Mouse (Mus musculus): Measurements from ENCODE around the gene Bicd2. TPM values are rescaled to one million over a fixed set of nuclear protein-coding genes. Genes with fewer than 3 reads are reported as not detected.

Bicd2 gene
- polyA plus RNA-seq, 1 experiment: 19.4 TPM

GRCm38 (mm10) chr13:49306771-49307310 is 34.5 kb upstream of the Bicd2 start:
- H3K27me3 ChIP-seq (ENCODE audit: control insufficient read depth, insufficient read depth, low read length): no peaks in the 10 kb centered on the region
- peak overlapping the region; percentile 95 for H3K27ac ChIP-seq (ENCODE audit: insufficient read depth, low read length)
- H3K4me3 ChIP-seq (ENCODE audit: extremely low read depth, insufficient read depth, insufficient read length): peak overlapping the region; percentile 76
- WGBS: 10% methylated on average over 7 of the region's 7 CpGs
- no peak for DNase-seq (ENCODE audit: low read depth in 1 of 2, low spot score in 2 of 2)
- H3K36me3 ChIP-seq (ENCODE audit: control insufficient read depth, insufficient read depth, low read length): no peaks in the 10 kb centered on the region
- peaks cover 13% of the 10 kb centered on the region; the same call in 1 of the 2 replicates for H3K4me1 ChIP-seq (ENCODE audit: control insufficient read depth, insufficient read depth, insufficient read length)
- TF ChIP-seq POLR2A (IDR thresholded peaks at IDR 0.05; ENCODE audit: low read depth, low read length): no peak
- TF ChIP-seq CTCF (IDR thresholded peaks at IDR 0.05; ENCODE audit: extremely low read depth, insufficient read depth, insufficient read length, insufficient replicate concordance): no peak

GRCm38 (mm10) chr13:49307311-49307969 is 33.9 kb upstream of the Bicd2 start:
- no peaks in the 10 kb centered on the region for H3K27me3 ChIP-seq (ENCODE audit: control insufficient read depth, insufficient read depth, low read length)
- peak overlapping the region; percentile 76 for H3K4me3 ChIP-seq (ENCODE audit: extremely low read depth, insufficient read depth, insufficient read length)
- H3K36me3 ChIP-seq (ENCODE audit: control insufficient read depth, insufficient read depth, low read length): no peaks in the 10 kb centered on the region
- WGBS: 1% methylated on average over 10 of the region's 10 CpGs
- DNase-seq (ENCODE audit: low read depth in 1 of 2, low spot score in 2 of 2): peak; percentile 51 to 81
- H3K27ac ChIP-seq (ENCODE audit: insufficient read depth, low read length): peak overlapping the region; percentile 95
- H3K4me1 ChIP-seq (ENCODE audit: control insufficient read depth, insufficient read depth, insufficient read length): peaks cover 13% of the 10 kb centered on the region; the same call in 1 of the 2 replicates
- TF ChIP-seq POLR2A (IDR thresholded peaks at IDR 0.05; ENCODE audit: low read depth, low read length) (no peak), CTCF (IDR thresholded peaks at IDR 0.05; ENCODE audit: extremely low read depth, insufficient read depth, insufficient read length, insufficient replicate concordance) (no peak)

DNA sequence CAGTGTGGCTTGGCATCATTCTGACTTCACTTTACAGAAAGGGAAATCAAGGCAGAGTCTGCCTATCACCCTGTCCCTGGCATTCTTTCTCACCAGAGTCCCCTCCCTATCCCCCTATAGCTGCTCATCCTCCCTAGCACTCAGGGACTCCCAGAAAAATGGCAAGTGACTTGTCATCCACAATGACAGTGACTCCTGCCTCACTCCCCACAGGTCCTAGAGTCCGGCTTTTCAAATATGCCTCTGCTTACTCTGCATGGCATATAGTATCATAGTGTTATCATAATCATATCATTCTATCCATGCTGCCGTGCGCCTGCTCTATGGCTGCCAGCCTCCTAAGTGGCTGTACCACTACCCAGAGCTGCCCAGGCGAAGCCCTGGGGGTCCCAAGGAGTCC is 33.2 kb upstream of the Bicd2 start:
- H3K4me3 ChIP-seq (ENCODE audit: extremely low read depth, insufficient read depth, insufficient read length): peak overlapping the region; percentile 76

DNA sequence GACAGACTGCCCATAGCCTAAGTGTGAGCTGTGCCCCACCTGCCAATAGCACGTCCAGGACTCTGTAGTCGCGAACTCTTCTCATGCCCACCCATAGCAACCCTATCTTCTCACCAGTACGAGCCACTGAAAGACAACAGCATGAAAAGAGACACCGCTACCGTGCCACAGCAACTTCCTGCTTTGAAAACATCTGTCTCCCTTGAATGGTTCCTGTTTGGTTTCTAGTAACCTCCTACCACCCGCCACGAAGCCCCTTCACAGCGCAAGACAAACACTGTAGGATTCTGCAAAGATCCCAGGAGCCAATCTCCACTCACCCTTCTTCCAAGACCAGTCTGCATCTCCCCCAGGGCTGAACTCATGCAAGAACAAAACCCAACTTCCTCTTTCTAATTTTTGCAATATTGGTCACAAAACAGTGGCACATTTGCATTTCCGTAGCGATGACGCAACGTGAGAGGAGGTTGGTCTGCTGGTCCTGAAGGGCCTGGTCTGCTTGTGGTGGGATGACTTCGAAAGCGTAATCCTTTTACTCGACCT is 32.5 kb upstream of the Bicd2 start:
- Histone ChIP-seq H3K27me3 (ENCODE audit: control insufficient read depth, insufficient read depth, low read length) (no peaks in the 10 kb centered on the region), H3K36me3 (ENCODE audit: control insufficient read depth, insufficient read depth, low read length) (no peaks in the 10 kb centered on the region), H3K27ac (ENCODE audit: insufficient read depth, low read length) (peak overlapping the region; percentile 95), H3K4me3 (ENCODE audit: extremely low read depth, insufficient read depth, insufficient read length) (peak overlapping the region; percentile 76), H3K4me1 (ENCODE audit: control insufficient read depth, insufficient read depth, insufficient read length) (peaks cover 13% of the 10 kb centered on the region; the same call in 1 of the 2 replicates)
- DNase-seq (ENCODE audit: low read depth in 1 of 2, low spot score in 2 of 2): peak; percentile 81 to 86
- TF ChIP-seq CTCF (IDR thresholded peaks at IDR 0.05; ENCODE audit: extremely low read depth, insufficient read depth, insufficient read length, insufficient replicate concordance): no peak
- TF ChIP-seq POLR2A (IDR thresholded peaks at IDR 0.05; ENCODE audit: low read depth, low read length): no peak; the same call in 1 of the 2 replicates
- 8% methylated on average over 16 of the region's 16 CpGs for WGBS

More for the DNA sequence above, 33.2 kb upstream of the Bicd2 start:
- H3K4me1 ChIP-seq (ENCODE audit: control insufficient read depth, insufficient read depth, insufficient read length): peaks cover 13% of the 10 kb centered on the region; the same call in 1 of the 2 replicates
- TF ChIP-seq POLR2A (IDR thresholded peaks at IDR 0.05; ENCODE audit: low read depth, low read length) (no peak), CTCF (IDR thresholded peaks at IDR 0.05; ENCODE audit: extremely low read depth, insufficient read depth, insufficient read length, insufficient replicate concordance) (no peak)
- WGBS: 35% methylated on average over 4 of the region's 4 CpGs
- no peaks in the 10 kb centered on the region for H3K36me3 ChIP-seq (ENCODE audit: control insufficient read depth, insufficient read depth, low read length)
- no peaks in the 10 kb centered on the region for H3K27me3 ChIP-seq (ENCODE audit: control insufficient read depth, insufficient read depth, low read length)
- H3K27ac ChIP-seq (ENCODE audit: insufficient read depth, low read length): peak overlapping the region; percentile 95
- no peak for DNase-seq (ENCODE audit: low read depth in 1 of 2, low spot score in 2 of 2)

DNA sequence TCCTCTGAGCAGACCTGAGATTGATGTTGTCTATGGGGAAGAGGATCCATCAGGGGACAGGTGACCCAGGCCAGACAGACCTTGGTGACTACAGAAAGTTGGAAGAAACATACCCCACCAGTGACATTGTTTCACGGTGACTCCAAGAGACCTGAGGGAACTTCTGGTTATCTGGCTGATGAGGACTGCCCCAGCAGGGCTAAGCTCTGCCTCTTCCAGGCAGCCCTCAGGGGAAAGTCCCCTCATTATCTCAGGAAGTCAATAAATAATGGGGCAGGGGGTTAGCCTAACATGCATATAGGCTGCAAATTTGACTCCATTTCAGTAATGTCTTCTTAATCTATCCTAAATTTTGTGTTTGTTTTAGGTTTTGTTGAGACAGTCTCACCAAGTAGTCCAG is 31.9 kb upstream of the Bicd2 start:
- TF ChIP-seq POLR2A (IDR thresholded peaks at IDR 0.05; ENCODE audit: low read depth, low read length) (no peak), CTCF (IDR thresholded peaks at IDR 0.05; ENCODE audit: extremely low read depth, insufficient read depth, insufficient read length, insufficient replicate concordance) (no peak)
- Histone ChIP-seq H3K4me3 (ENCODE audit: extremely low read depth, insufficient read depth, insufficient read length) (peak overlapping the region; percentile 76; the same call in 1 of the 2 replicates), H3K4me1 (ENCODE audit: control insufficient read depth, insufficient read depth, insufficient read length) (peaks cover 13% of the 10 kb centered on the region; the same call in 1 of the 2 replicates), H3K36me3 (ENCODE audit: control insufficient read depth, insufficient read depth, low read length) (no peaks in the 10 kb centered on the region), H3K27ac (ENCODE audit: insufficient read depth, low read length) (peak overlapping the region; percentile 95), H3K27me3 (ENCODE audit: control insufficient read depth, insufficient read depth, low read length) (no peaks in the 10 kb centered on the region)
- WGBS: 25% methylated on average over 1 of the region's 1 CpGs
- no peak for DNase-seq (ENCODE audit: low read depth in 1 of 2, low spot score in 2 of 2)

GRCm38 (mm10) chr13:49311642-49312041 is 29.7 kb upstream of the Bicd2 start:
- no peak for DNase-seq (ENCODE audit: low read depth in 1 of 2, low spot score in 2 of 2)
- Histone ChIP-seq H3K4me1 (ENCODE audit: control insufficient read depth, insufficient read depth, insufficient read length) (peaks cover 7% of the 10 kb centered on the region; the same call in 1 of the 2 replicates), H3K36me3 (ENCODE audit: control insufficient read depth, insufficient read depth, low read length) (no peaks in the 10 kb centered on the region), H3K4me3 (ENCODE audit: extremely low read depth, insufficient read depth, insufficient read length) (no peak overlapping the region), H3K27ac (ENCODE audit: insufficient read depth, low read length) (no peak overlapping the region), H3K27me3 (ENCODE audit: control insufficient read depth, insufficient read depth, low read length) (no peaks in the 10 kb centered on the region)
- no peak for TF ChIP-seq POLR2A (IDR thresholded peaks at IDR 0.05; ENCODE audit: low read depth, low read length)
- no peak for TF ChIP-seq CTCF (IDR thresholded peaks at IDR 0.05; ENCODE audit: extremely low read depth, insufficient read depth, insufficient read length, insufficient replicate concordance)
- WGBS: 92% methylated on average over 7 of the region's 7 CpGs
